Mouse (Mus musculus) limb, embryonic 15.5 days (tissue): ENCODE results near the gene Atp6v0a1. TPM values are rescaled to one million over a fixed set of nuclear protein-coding genes. Genes with fewer than 3 reads are reported as not detected.
A peak's percentile ranks its signal among the peaks of the same experiment; 100 is the strongest.

Source experiments
- ATAC-seq: fragments of 200-750 bp; cut with Nextera tagmentation; 2 replicates; pipeline ENCODE4 v1.8.0; 2017; ENCODE audit warnings: low read depth, moderate TSS enrichment; ENCODE audit not compliant: insufficient number of reproducible peaks, low FRiP score, low TSS enrichment
- H3K27ac ChIP-seq: fragments of 300-500 bp; sonication (generic); 2 replicates; pipeline ENCODE4 v1.5.1; 2015; ENCODE audit warnings: moderate library complexity, mild to moderate bottlenecking, inconsistent platforms
- H3K27me3 ChIP-seq: fragments of 300-500 bp; sonication (generic); 2 replicates; pipeline ENCODE4 v1.6.1; 2015; ENCODE audit warnings: inconsistent platforms
- H3K36me3 ChIP-seq: fragments of 300-500 bp; sonication (generic); 2 replicates; pipeline ENCODE4 v1.6.1; 2015; ENCODE audit warnings: inconsistent platforms
- H3K4me1 ChIP-seq: fragments of 300-500 bp; sonication (generic); 2 replicates; pipeline ENCODE4 v1.6.1; 2015; ENCODE audit warnings: inconsistent platforms
- H3K4me2 ChIP-seq: fragments of 300-500 bp; sonication (generic); 2 replicates; pipeline ENCODE4 v1.6.1; 2015; ENCODE audit warnings: mild to moderate bottlenecking, inconsistent platforms
- H3K4me3 ChIP-seq: fragments of 300-500 bp; sonication (generic); 2 replicates; pipeline ENCODE4 v1.5.1; 2015; ENCODE audit warnings: mild to moderate bottlenecking, inconsistent platforms
- H3K9ac ChIP-seq: fragments of 300-500 bp; sonication (generic); 2 replicates; pipeline ENCODE4 v1.6.1; 2015; ENCODE audit warnings: inconsistent platforms
- H3K9me3 ChIP-seq: fragments of 300-500 bp; sonication (generic); 2 replicates; pipeline ENCODE4 v1.6.1; 2016; ENCODE audit warnings: inconsistent platforms
- WGBS: fragments of 180-500 bp; shearing (Covaris S2); methylation state at CpG from one replicate; pipeline ENCODE4 v1.1.7; 2015; 5-methylcytosine and 5-hydroxymethylcytosine counted together
- polyA plus RNA-seq: library from polyadenylated mRNA; unstranded; fragments of >200 nt; fragmentation: Nextera tagmentation; extraction: Ambion mirVana; gene quantifications from 2 replicates; pipeline ENCODE4 v1.2.1, GENCODE M21; 2015

Gene Atp6v0a1
- polyA plus RNA-seq, 1 experiment from 2014 or later: 43.6 TPM

- peak overlapping the region; percentile 74 for H3K4me2 ChIP-seq
- peaks cover 68% of the 10 kb centered on the region for H3K4me1 ChIP-seq
Measured at GRCm38 (mm10) chr11:100968501-100968900, 40.8 kb upstream of the Atp6v0a1 start.

GRCm38 (mm10) chr11:100969189-100969743, 40.0 kb upstream of the Atp6v0a1 start:
- no peak for ATAC-seq
- peaks cover 7% of the 10 kb centered on the region; the same call in 1 of the 2 replicates for H3K27me3 ChIP-seq
- H3K9me3 ChIP-seq: no peaks in the 10 kb centered on the region
- H3K4me1 ChIP-seq: peaks cover 60% of the 10 kb centered on the region
- peak overlapping the region; percentile 69 for H3K9ac ChIP-seq
- H3K36me3 ChIP-seq: 0 out of 2 replicates have a peak, but pooled peaks cover 6% of the 10 kb centered on the region
- WGBS: under 1% methylated on average over 32 of the region's 35 CpGs
- peak overlapping the region; percentile 82 for H3K4me3 ChIP-seq
- H3K27ac ChIP-seq: peak overlapping the region; percentile 96
- H3K4me2 ChIP-seq: peak overlapping the region; percentile 74

More at GRCm38 (mm10) chr11:100968501-100968900, 40.8 kb upstream of the Atp6v0a1 start:
- Histone ChIP-seq H3K4me3 (peak overlapping the region; percentile 82), H3K27me3 (peaks cover 7% of the 10 kb centered on the region; the same call in 1 of the 2 replicates), H3K9me3 (no peaks in the 10 kb centered on the region), H3K9ac (peak overlapping the region; percentile 69; the same call in 1 of the 2 replicates), H3K27ac (peak overlapping the region; percentile 96; the same call in 1 of the 2 replicates), H3K36me3 (0 out of 2 replicates have a peak, but pooled peaks cover 9% of the 10 kb centered on the region)
- ATAC-seq: no peak
- WGBS: 65% methylated on average over 5 of the region's 5 CpGs

GRCm38 (mm10) chr11:100969744-100970556, 39.3 kb upstream of the Atp6v0a1 start:
- 0 out of 2 replicates have a peak, but pooled peaks cover 4% of the 10 kb centered on the region for H3K36me3 ChIP-seq
- H3K4me2 ChIP-seq: peak overlapping the region; percentile 74
- peaks cover 12% of the 10 kb centered on the region; the same call in 1 of the 2 replicates for H3K27me3 ChIP-seq
- peak overlapping the region; percentile 82 for H3K4me3 ChIP-seq
- ATAC-seq: peak; percentile 55
- peak overlapping the region; percentile 69 for H3K9ac ChIP-seq
- H3K4me1 ChIP-seq: peaks cover 57% of the 10 kb centered on the region
- no peaks in the 10 kb centered on the region for H3K9me3 ChIP-seq
- WGBS: under 1% methylated on average over 65 of the region's 65 CpGs
- peak overlapping the region; percentile 96 for H3K27ac ChIP-seq

GRCm38 (mm10) chr11:100970557-100970937, 38.7 kb upstream of the Atp6v0a1 start, which contains the start of gene Cavin1:
Gene Cavin1, minus strand, starts transcription at chr11:100970887.
- WGBS: under 1% methylated on average over 15 of the region's 20 CpGs

GRCm38 (mm10) chr11:100971455-100971854, 37.8 kb upstream of the Atp6v0a1 start:
- peaks cover 14% of the 10 kb centered on the region; the same call in 1 of the 2 replicates for H3K27me3 ChIP-seq
- H3K36me3 ChIP-seq: no peaks in the 10 kb centered on the region
- WGBS: 64% methylated on average over 10 of the region's 10 CpGs
- peak overlapping the region; percentile 74 for H3K4me2 ChIP-seq
- ATAC-seq: no peak
- peaks cover 43% of the 10 kb centered on the region for H3K4me1 ChIP-seq
- peak overlapping the region; percentile 96 for H3K27ac ChIP-seq
- H3K4me3 ChIP-seq: peak overlapping the region; percentile 82; the same call in 1 of the 2 replicates
- no peak overlapping the region for H3K9ac ChIP-seq
- no peaks in the 10 kb centered on the region for H3K9me3 ChIP-seq

More at GRCm38 (mm10) chr11:100970557-100970937, 38.7 kb upstream of the Atp6v0a1 start, which contains the start of gene Cavin1:
- H3K4me3 ChIP-seq: peak within 1 kb of the TSS; percentile 82
- peak within 1 kb of the TSS; percentile 96 for H3K27ac ChIP-seq
- H3K9ac ChIP-seq: peak within 1 kb of the TSS; percentile 69
- H3K27me3 ChIP-seq: peaks cover 14% of the 10 kb centered on the region; the same call in 1 of the 2 replicates
- peak; percentile 93 for ATAC-seq
- H3K9me3 ChIP-seq: no peaks in the 10 kb centered on the region
- H3K36me3 ChIP-seq: 0 out of 2 replicates have a peak, but pooled peaks cover 4% of the 10 kb centered on the region
- H3K4me2 ChIP-seq: peak within 1 kb of the TSS; percentile 74
- H3K4me1 ChIP-seq: peaks cover 51% of the 10 kb centered on the region

- Histone ChIP-seq H3K9me3 (no peaks in the 10 kb centered on the region), H3K36me3 (no peaks in the 10 kb centered on the region), H3K27ac (no peak overlapping the region), H3K27me3 (peaks cover 14% of the 10 kb centered on the region; the same call in 1 of the 2 replicates), H3K4me2 (no peak overlapping the region), H3K4me3 (no peak overlapping the region), H3K9ac (no peak overlapping the region), H3K4me1 (peaks cover 25% of the 10 kb centered on the region)
- WGBS: 71% methylated on average over 7 of the region's 7 CpGs
- ATAC-seq: no peak
Measured at GRCm38 (mm10) chr11:100973245-100973644, 36.0 kb upstream of the Atp6v0a1 start.

- Histone ChIP-seq H3K4me3 (no peak overlapping the region), H3K27ac (no peak overlapping the region; the same call in 1 of the 2 replicates), H3K4me2 (no peak overlapping the region), H3K9me3 (no peaks in the 10 kb centered on the region), H3K4me1 (peaks cover 20% of the 10 kb centered on the region), H3K27me3 (peaks cover 14% of the 10 kb centered on the region; the same call in 1 of the 2 replicates), H3K36me3 (no peaks in the 10 kb centered on the region), H3K9ac (no peak overlapping the region)
- ATAC-seq: no peak
- WGBS: 64% methylated on average over 14 of the region's 14 CpGs
Measured at GRCm38 (mm10) chr11:100974381-100974970, 34.8 kb upstream of the Atp6v0a1 start.

- 70% methylated on average over 7 of the region's 7 CpGs for WGBS
- no peak for ATAC-seq
- Histone ChIP-seq H3K27ac (no peak overlapping the region), H3K4me3 (no peak overlapping the region), H3K36me3 (no peaks in the 10 kb centered on the region), H3K4me1 (peaks cover 20% of the 10 kb centered on the region), H3K9me3 (no peaks in the 10 kb centered on the region), H3K4me2 (no peak overlapping the region), H3K27me3 (peaks cover 14% of the 10 kb centered on the region; the same call in 1 of the 2 replicates), H3K9ac (no peak overlapping the region)
Measured at GRCm38 (mm10) chr11:100975241-100975640, 34.0 kb upstream of the Atp6v0a1 start.

- H3K27ac ChIP-seq: peak overlapping the region; percentile 68
- 0 out of 2 replicates have a peak, but pooled peaks have one; percentile 20 for ATAC-seq
- no peaks in the 10 kb centered on the region for H3K9me3 ChIP-seq
- H3K4me3 ChIP-seq: no peak overlapping the region
- H3K27me3 ChIP-seq: peaks cover 14% of the 10 kb centered on the region; the same call in 1 of the 2 replicates
- H3K9ac ChIP-seq: no peak overlapping the region
- H3K4me1 ChIP-seq: peaks cover 12% of the 10 kb centered on the region
- no peak overlapping the region for H3K4me2 ChIP-seq
- 40% methylated on average over 8 of the region's 8 CpGs for WGBS
- H3K36me3 ChIP-seq: no peaks in the 10 kb centered on the region
Measured at GRCm38 (mm10) chr11:100979887-100980286, 29.4 kb upstream of the Atp6v0a1 start.

GRCm38 (mm10) chr11:100980438-100980837, 28.8 kb upstream of the Atp6v0a1 start:
- Histone ChIP-seq H3K27me3 (peaks cover 13% of the 10 kb centered on the region; the same call in 1 of the 2 replicates), H3K27ac (peak overlapping the region; percentile 17; the same call in 1 of the 2 replicates), H3K36me3 (no peaks in the 10 kb centered on the region), H3K9me3 (no peaks in the 10 kb centered on the region), H3K4me3 (no peak overlapping the region), H3K4me1 (peaks cover 12% of the 10 kb centered on the region), H3K9ac (no peak overlapping the region), H3K4me2 (no peak overlapping the region)
- no peak for ATAC-seq
- 68% methylated on average over 1 of the region's 1 CpGs for WGBS

- ATAC-seq: no peak
Measured at GRCm38 (mm10) chr11:100981236-100981635, 28.0 kb upstream of the Atp6v0a1 start.

More at GRCm38 (mm10) chr11:100981236-100981635, 28.0 kb upstream of the Atp6v0a1 start:
- H3K9ac ChIP-seq: no peak overlapping the region
- no peaks in the 10 kb centered on the region for H3K36me3 ChIP-seq
- H3K9me3 ChIP-seq: no peaks in the 10 kb centered on the region
- H3K4me1 ChIP-seq: peaks cover 12% of the 10 kb centered on the region
- no peak overlapping the region for H3K4me2 ChIP-seq
- H3K27ac ChIP-seq: no peak overlapping the region
- H3K27me3 ChIP-seq: peaks cover 12% of the 10 kb centered on the region; the same call in 1 of the 2 replicates
- H3K4me3 ChIP-seq: no peak overlapping the region
- WGBS: 57% methylated on average over 3 of the region's 3 CpGs
